Mouse (Mus musculus) liver, adult 2 months (tissue): ENCODE results near the gene Ppox.

Experiments used
- CTCF ChIP-seq: fragments of 200-500 bp; IDR thresholded peaks from 2 replicates; pipeline ENCODE4 v1.5.1; 2011; ENCODE audit warnings: low read depth, low read length, control low read depth
- POLR2A ChIP-seq: fragments of 200-500 bp; IDR thresholded peaks from 2 replicates; pipeline ENCODE4 v1.6.1; 2011; ENCODE audit warnings: low read length, control low read depth; ENCODE audit not compliant: insufficient read depth; ENCODE audit errors: extremely low read depth

- no peak for TF ChIP-seq CTCF
- TF ChIP-seq POLR2A, result no peak
Observed at GRCm38 (mm10) chr1:171282086-171282805, 1.3 kb upstream of the Ppox start.
